Mouse (Mus musculus) bone marrow, adult 2 months (tissue): Measurements from ENCODE around the gene Mapkapk2. TPM values are rescaled to one million over a fixed set of nuclear protein-coding genes. Genes with fewer than 3 reads are reported as not detected.

Source experiments
- H3K27ac ChIP-seq: fragments of 200-500 bp; 2 replicates; pipeline ENCODE4 v1.5.1; 2012; ENCODE audit warnings: low read depth, mild to moderate bottlenecking, control low read depth, inconsistent platforms, low read length; ENCODE audit not compliant: control insufficient read depth, poor library complexity, insufficient read depth
- H3K4me1 ChIP-seq: fragments of 200-500 bp; 2 replicates; pipeline ENCODE4 v1.6.1; 2011; ENCODE audit warnings: low read length; ENCODE audit not compliant: control insufficient read depth, insufficient read depth
- H3K4me3 ChIP-seq: fragments of 200-500 bp; replicated peaks from 2 replicates; pipeline ENCODE3; 2011; ENCODE audit warnings: mild to moderate bottlenecking, low read depth, low read length, control low read depth; ENCODE audit not compliant: control insufficient read depth
- CTCF ChIP-seq: fragments of 200-500 bp; IDR thresholded peaks from 2 replicates; pipeline ENCODE4 v1.5.1; 2011; ENCODE audit warnings: low read length, control low read depth; ENCODE audit not compliant: control insufficient read depth, insufficient read depth
- POLR2A ChIP-seq: fragments of 200-500 bp; IDR thresholded peaks from 2 replicates; pipeline ENCODE4 v1.6.1; 2011; ENCODE audit warnings: low read depth, mild to moderate bottlenecking, control low read depth, low read length, borderline replicate concordance; ENCODE audit not compliant: control insufficient read depth
- WGBS: fragments of 180-500 bp; shearing (Covaris S2); methylation state at CpG from one replicate; pipeline ENCODE4 v1.1.7; 2018; 5-methylcytosine and 5-hydroxymethylcytosine counted together
- polyA plus RNA-seq: library from polyadenylated mRNA; stranded (reverse); fragments of >200 nt; gene quantifications from 2 replicates; pipeline ENCODE4 v1.2.4, GENCODE M21; 2011; ENCODE audit warnings: low replicate concordance; ENCODE audit not compliant: missing spikeins, insufficient read depth, insufficient read length

Mapkapk2 gene
- polyA plus RNA-seq, 1 experiment: 38.1 TPM

DNA sequence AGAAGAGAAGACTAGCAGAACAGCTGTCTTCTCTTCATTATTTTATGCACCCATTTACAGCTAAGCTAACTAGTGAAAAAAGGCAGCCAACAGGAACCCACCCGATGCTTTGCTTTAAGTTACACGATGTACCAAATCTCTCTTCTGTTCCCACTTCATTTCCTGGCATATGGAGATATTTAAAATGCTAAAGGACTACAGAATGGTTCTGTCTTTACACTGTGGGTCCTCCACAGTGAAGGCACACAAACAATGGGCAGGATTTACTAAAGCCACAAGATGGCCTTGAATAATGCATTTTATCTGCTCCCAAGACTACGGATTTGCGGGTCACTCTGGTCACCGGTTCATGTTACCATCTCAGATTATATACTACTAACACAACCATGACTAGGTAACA, 39.5 kb upstream of the Mapkapk2 start:
- H3K27ac ChIP-seq: no peak overlapping the region

DNA sequence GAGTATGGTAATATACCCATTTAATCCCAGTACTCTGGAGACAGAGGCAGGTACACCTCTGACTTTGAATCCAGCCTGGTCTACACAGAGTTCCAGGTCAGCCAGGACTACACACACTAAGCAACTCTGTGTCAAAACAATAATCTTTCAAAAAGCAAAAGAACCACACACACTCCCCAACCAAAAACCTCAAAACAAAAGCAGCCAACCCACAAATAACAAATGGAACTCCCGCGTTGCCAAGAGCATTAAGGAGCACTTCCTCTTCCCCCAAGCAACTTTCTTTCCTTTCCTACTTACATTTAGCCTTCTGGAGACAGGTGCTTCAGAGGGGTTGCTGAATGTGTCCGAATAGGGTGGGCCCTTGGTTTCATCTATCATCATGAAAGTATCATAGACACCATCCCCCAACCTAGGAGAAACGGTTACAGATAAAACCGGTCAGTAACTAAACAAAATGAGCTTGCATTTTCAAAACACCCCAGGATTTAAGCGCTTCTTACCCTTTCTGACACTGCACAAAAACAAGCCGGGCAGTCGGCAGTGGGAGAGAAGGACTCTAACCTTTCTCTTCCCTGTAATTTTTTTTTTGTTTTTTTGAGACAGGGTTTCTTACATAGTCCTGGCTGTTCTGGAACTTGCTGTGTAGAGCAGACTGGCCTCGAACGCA, 38.5 kb upstream of the Mapkapk2 start:
- peaks cover 4% of the 10 kb centered on the region; the same call in 1 of the 2 replicates for H3K4me1 ChIP-seq
- 7% methylated on average over 10 of the region's 10 CpGs for WGBS
- peak overlapping the region; percentile 58 for H3K4me3 ChIP-seq
- H3K27ac ChIP-seq: peak overlapping the region; percentile 38; the same call in 1 of the 2 replicates
- TF ChIP-seq CTCF (no peak), POLR2A (no peak)

More for the DNA sequence above, 39.5 kb upstream of the Mapkapk2 start:
- H3K4me3 ChIP-seq: peak overlapping the region; percentile 22
- 24% methylated on average over 5 of the region's 5 CpGs for WGBS
- peaks cover 4% of the 10 kb centered on the region; the same call in 1 of the 2 replicates for H3K4me1 ChIP-seq
- TF ChIP-seq CTCF (no peak), POLR2A (no peak)

- Histone ChIP-seq H3K4me3 (peak overlapping the region; percentile 46), H3K27ac (peak overlapping the region; percentile 49), H3K4me1 (peaks cover 1% of the 10 kb centered on the region; the same call in 1 of the 2 replicates)
- 21% methylated on average over 8 of the region's 8 CpGs for WGBS
- TF ChIP-seq CTCF: no peak
- no peak for TF ChIP-seq POLR2A
Measured at GRCm38 (mm10) chr1:131134942-131135522, 37.4 kb upstream of the Mapkapk2 start.

GRCm38 (mm10) chr1:131134231-131134630, 36.6 kb upstream of the Mapkapk2 start:
- no peaks in the 10 kb centered on the region; the same call in 1 of the 2 replicates for H3K4me1 ChIP-seq
- H3K27ac ChIP-seq: no peak overlapping the region
- 89% methylated on average over 6 of the region's 6 CpGs for WGBS
- peak overlapping the region; percentile 45 for H3K4me3 ChIP-seq
- TF ChIP-seq CTCF: no peak
- no peak for TF ChIP-seq POLR2A

DNA sequence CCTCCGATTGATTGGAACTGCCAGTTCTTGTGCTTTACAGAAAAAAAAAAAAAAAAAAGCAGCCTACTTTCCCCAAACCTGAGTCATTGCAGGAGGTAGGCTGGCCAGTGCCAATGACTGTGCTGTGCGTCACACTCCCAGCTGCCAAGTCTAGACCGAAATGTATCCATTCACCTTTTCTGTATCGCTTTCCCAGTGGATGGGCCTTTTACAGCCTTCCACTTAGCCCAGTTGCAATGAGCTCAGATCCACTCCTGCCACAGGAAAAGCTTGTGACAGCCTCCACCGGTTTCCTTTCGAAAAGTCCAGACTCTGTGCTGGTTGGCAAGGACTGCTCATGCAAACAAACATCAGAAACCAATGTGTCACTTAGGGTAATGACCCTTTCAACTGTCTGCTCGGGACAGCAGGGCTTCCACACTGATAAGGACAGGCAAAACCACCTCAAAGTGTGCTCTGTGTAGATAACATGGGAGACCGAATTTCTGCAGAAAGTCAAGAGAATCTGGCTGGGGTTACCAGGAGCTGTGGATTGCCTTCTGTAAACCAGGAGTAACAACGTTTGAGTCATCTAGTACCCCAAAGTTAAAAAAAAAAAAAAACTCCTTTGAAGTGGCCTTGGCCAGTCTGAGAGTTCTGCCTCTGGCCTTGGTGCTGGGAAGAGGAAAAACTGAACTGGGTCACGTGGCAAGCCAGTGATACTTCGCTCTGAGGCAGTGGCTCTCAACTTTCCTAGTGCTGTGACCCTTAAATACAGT, 28.5 kb upstream of the Mapkapk2 start:
- peak overlapping the region; percentile 98 for H3K27ac ChIP-seq
- H3K4me3 ChIP-seq: peak overlapping the region; percentile 15
- 16% methylated on average over 11 of the region's 11 CpGs for WGBS
- TF ChIP-seq POLR2A (no peak), CTCF (no peak)
- peaks cover 2% of the 10 kb centered on the region; the same call in 1 of the 2 replicates for H3K4me1 ChIP-seq

GRCm38 (mm10) chr1:131123522-131124265, 26.1 kb upstream of the Mapkapk2 start:
- H3K27ac ChIP-seq: no peak overlapping the region
- no peak overlapping the region for H3K4me3 ChIP-seq
- TF ChIP-seq POLR2A: no peak
- TF ChIP-seq CTCF: no peak
- H3K4me1 ChIP-seq: peaks cover 2% of the 10 kb centered on the region; the same call in 1 of the 2 replicates
- 75% methylated on average over 10 of the region's 10 CpGs for WGBS

- 32% methylated on average over 3 of the region's 3 CpGs for WGBS
- H3K4me1 ChIP-seq: peaks cover 2% of the 10 kb centered on the region; the same call in 1 of the 2 replicates
- no peak overlapping the region for H3K4me3 ChIP-seq
- H3K27ac ChIP-seq: no peak overlapping the region
- TF ChIP-seq CTCF (peak; percentile 52), POLR2A (no peak)
Measured at GRCm38 (mm10) chr1:131121987-131122386, 24.4 kb upstream of the Mapkapk2 start.
